Mouse (Mus musculus) spleen, postnatal 14 days (tissue): ENCODE data around the gene Dstyk.
"Not testable (repeated sequence)": the region's sequence is repeated elsewhere in the genome, so short reads cannot be mapped to it uniquely, and the experiment has no call there.

Experiments used
- DNase-seq, 2 experiments: peaks; one replicate each; pipeline ENCODE4 v3.0.0; 2021 to 2022; ENCODE audit warnings: low spot score in 2 of 2

Dstyk gene

GRCm38 (mm10) chr1:132436960-132437359 is 19.6 kb downstream of the Dstyk start:
- no peak for DNase-seq

GRCm38 (mm10) chr1:132437389-132437788 is 20.0 kb downstream of the Dstyk start:
- no peak for DNase-seq

GRCm38 (mm10) chr1:132440896-132441435 is 23.6 kb downstream of the Dstyk start:
- no peak for DNase-seq

DNA sequence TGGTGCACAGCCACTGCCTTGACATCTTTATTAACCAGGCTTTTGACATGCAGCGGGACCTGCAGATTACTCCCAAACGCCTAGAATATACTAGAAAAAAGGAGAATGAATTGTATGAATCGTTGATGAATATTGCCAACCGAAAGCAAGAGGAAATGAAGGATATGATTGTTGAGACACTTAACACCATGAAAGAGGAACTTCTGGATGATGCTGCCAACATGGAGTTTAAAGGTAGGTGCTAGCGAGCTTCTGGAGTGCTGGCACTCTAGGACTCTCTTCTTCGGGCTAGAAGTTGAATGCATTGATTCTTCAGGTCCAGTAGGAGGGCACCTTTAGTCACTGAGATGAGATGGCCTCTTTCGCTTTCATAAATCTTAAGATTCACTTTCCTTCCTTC is 32.4 kb downstream of the Dstyk start:
- no peak for DNase-seq

- no peak for DNase-seq
Measured at GRCm38 (mm10) chr1:132464651-132465050, 47.3 kb downstream of the Dstyk start.

DNA sequence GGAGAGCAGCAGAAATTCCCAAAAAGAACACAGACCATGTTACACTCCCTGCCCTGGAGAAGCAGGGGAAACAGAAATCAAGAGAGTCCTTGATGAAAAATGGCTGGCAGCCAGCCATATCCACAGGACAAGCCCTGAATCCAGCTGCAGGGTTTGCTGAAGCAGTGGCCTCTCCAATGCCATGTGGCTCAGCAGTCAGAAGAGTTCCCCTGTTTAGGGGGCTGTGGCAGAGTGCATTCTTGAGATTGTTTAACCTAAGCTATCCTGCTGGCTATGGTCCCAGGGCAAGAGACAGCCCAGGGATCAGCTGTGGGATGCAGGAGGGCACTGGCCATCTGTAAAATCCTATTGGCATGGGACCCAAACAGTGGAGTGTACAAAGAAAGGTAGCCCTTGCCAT is 51.6 kb downstream of the Dstyk start:
- DNase-seq = no peak

GRCm38 (mm10) chr1:132469519-132469918 is 52.2 kb downstream of the Dstyk start:
- no peak for DNase-seq

- not testable (repeated sequence) for DNase-seq
Measured at GRCm38 (mm10) chr1:132470031-132470430, 52.7 kb downstream of the Dstyk start.

DNA sequence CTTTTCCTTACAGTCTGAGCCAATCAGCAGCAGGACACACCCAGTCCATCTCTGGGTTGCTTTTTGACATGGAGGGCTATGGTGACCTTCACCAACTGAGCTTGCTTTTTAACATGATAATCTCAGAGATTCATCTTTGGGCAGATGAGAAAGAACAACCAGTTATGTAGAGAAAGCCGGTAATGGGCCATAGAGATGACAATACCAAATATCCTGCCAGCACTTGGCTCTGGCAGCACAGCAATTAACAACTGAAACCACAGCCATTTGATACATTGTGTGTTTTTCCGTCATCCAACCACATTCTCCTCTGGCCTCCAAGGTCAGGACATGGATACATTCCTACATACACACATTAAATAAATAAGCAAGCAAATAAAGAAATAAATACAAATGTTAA is 53.7 kb downstream of the Dstyk start:
- no peak for DNase-seq

- DNase-seq = no peak
Measured at GRCm38 (mm10) chr1:132471499-132471898, 54.1 kb downstream of the Dstyk start.

- no peak for DNase-seq
Measured at GRCm38 (mm10) chr1:132472537-132472936, 55.2 kb downstream of the Dstyk start.

DNA sequence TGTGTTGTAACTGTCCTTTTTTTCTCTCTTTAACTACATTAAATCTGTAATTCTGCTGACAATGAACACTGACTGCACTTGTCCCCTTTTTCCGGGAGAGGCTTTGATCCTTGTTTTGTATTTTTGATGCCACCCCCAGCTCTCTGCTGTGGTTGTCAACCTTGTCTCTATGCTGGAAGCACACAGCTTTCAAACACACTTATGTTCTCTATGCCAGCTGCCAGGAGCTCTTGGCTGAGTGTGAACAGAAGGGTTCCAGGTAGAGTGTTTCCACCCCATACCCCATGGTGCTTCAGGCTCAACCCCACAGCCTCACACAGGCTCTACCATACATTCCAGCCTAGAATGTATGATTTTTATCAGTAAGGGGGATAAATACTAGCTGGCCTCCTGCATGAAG is 57.1 kb downstream of the Dstyk start:
- no peak for DNase-seq

DNA sequence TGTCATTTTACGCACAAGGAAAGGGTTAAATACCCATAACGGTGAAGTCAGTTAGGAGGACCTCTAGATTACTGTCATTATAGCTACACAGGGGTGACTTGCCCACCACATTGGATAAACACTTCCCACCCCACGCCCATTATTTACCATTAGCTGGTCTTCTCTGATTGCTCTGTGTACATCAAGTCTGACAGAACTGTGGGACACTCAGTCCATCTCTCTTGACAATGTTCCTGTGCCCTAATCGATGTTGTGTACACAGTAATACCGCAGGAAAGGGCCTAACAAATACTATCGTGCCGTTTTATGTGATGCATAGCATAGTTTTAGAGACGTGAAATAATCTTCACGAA is 59.2 kb downstream of the Dstyk start:
- DNase-seq = peak in 1 of 2 experiments; percentile 6

DNA sequence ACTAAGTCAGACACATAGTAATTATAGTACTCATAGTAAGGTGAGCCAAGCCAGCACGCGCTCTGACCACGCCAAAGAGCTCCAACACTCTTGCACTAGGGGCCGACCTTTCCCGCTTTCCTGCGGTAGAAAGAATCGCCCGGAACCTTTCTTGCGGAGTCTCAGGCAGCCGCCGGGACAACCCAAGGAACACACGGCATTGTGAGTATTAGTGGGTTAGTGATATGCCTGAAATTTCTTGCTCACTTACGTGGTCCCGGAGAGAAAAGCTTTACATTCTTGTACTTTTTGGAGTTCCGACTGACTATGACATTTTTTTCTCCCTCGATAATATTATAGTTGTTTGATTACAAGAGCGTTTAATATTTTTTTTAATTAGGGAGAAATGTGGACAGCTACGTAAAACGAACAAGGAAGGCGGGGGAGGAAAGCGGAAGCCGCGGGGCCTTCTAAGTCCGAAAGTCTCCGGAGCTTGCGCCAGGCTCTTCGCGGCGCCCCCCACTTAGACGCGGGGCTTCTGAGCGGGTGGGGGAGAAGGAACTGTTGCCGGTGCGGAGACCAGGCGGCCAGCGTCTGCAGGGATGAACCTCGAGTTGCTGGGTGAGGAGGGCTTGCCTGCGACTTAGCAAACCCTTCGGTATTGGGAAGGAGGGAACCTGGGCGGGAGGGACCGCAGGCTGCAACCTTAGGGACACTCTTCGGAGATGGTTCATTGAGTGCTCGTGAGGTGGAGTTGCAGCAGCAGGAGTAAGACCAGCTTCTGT is 59.8 kb downstream of the Dstyk start, which contains the start of gene Rbbp5:
Rbbp5 (plus strand) TSS at position 438 of the 764 bp plus-strand sequence.
- DNase-seq = peak; percentile 81 to 85

- no peak for DNase-seq
Measured at GRCm38 (mm10) chr1:132479438-132479837, 62.1 kb downstream of the Dstyk start.

- DNase-seq = no peak
Measured at GRCm38 (mm10) chr1:132481619-132482018, 64.3 kb downstream of the Dstyk start.

- DNase-seq = no peak
Measured at GRCm38 (mm10) chr1:132483234-132483633, 65.9 kb downstream of the Dstyk start.

- no peak for DNase-seq
Measured at GRCm38 (mm10) chr1:132483759-132484158, 66.4 kb downstream of the Dstyk start.

- DNase-seq = no peak
Measured at GRCm38 (mm10) chr1:132500535-132500934, 83.2 kb downstream of the Dstyk start.

DNA sequence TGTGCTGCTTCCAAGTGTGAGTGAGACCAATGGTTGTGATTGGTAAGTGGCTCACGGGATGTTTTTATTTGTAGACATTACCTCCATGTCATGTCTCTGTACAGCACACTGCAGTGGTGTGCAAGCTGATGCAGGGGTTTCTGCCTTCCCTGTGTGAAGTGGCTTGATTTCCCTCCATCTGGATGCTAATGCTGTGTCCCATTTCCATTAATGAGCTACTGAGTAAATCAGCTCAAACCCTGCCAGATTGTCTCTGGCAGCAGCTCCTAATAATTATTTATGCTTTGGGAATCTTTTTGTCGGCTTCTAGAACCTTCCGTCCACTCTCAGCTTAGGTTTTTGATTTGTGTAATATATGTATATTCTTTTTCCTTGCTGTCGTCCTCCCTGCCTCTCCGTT is 87.8 kb downstream of the Dstyk start:
- DNase-seq = no peak

DNA sequence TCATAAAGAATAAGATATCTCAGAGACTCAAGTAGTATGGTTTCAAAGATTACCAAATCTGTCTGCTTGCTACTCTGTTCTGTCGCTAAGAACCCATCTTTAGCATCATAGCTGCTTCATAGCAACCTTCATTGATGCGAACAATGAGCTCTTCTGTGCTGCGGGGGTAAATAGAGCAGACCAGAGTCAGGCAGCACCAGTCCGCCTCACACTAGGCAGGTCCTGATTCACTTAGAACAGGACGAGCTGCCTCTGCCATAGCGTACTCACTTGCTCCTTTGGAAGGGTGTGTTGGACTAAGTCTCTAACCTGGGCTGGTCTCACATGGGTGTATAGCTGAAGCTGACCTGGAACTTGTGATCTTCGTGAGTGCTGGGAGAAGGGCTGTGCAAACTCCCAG is 88.7 kb downstream of the Dstyk start, which contains the start of gene Tmem81:
Tmem81 (plus strand) TSS at position 173 of the 400 bp plus-strand sequence.
- no peak for DNase-seq

DNA sequence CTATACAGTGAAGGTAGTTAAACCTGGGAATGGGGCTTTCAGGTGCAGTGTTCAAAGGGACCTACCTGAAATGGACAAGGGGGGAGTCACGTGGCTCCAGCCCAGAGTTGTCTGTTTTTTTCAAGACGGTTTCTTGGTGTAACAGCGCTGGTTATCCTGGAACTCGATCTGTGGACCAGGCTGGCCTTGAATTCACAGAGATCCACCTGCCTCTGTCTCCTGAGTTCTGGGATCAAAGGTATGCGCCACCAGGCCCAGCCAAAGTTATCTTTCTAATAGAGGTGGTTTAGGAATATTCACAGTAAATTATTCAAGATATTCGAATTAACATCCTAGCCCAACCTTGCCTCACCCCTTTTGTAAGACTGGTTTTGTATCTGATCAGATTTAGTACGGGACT is 89.3 kb downstream of the Dstyk start:
- DNase-seq = no peak

DNA sequence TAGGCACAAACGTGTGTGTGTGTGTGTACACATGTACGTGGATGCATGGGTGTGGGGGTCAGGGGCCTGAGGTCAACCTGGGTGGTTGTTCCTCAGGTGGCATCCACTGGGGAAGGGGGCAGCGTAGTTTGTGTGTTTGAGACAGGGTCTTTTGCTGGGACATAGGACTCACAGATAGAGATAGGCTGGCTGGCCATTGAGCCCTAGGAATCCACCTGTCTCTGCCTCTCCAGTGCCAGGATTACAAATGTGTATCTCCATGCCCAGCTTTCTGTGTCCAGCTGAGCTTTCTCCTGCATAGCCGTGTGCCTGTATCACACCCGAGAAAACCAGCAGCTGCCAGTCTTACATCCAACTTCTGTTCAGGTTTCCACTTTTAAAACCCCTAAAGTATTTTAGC is 92.4 kb downstream of the Dstyk start:
- DNase-seq = no peak

GRCm38 (mm10) chr1:132511521-132511920 is 94.2 kb downstream of the Dstyk start:
- DNase-seq = no peak
